Mouse (Mus musculus): Measurements from ENCODE around the gene Wdr4. TPM values are rescaled to one million over a fixed set of nuclear protein-coding genes. Genes with fewer than 3 reads are reported as not detected.

Wdr4 gene
- total RNA-seq (2023), result 10 to 100 TPM; 12.8 to 21.9 TPM

GRCm38 (mm10) chr17:31519946-31520838 is at the start of gene Wdr4, which contains the start of gene Ndufv3:
Gene Wdr4, minus strand, starts transcription at chr17:31519980.
Gene Ndufv3, plus strand, starts transcription at chr17:31520115.

GRCm38 (mm10) chr17:31564015-31564857 is 44.5 kb upstream of the Wdr4 start, which contains the start of gene Pknox1:
Gene Pknox1, plus strand, starts transcription at chr17:31564734.

Other genes with a start within 250 kb of the Wdr4 start
- under 1 TPM in 1 of 2 experiments, not detected in 1; 0.42 TPM for gene Rsph1, start 242.6 kb downstream of the Wdr4 start, total RNA-seq (2023)
- gene Slc37a1, start 233.2 kb downstream of the Wdr4 start, total RNA-seq (2023), result 10 to 100 TPM; 22.8 to 23.9 TPM
- not detected for gene Pde9a, start 133.8 kb downstream of the Wdr4 start, total RNA-seq (2023)
- 10 to 100 TPM; 74.3 to 85.4 TPM for gene Ndufv3, start 135 bp upstream of the Wdr4 start, total RNA-seq (2023)
- gene Pknox1, start 44.8 kb upstream of the Wdr4 start, total RNA-seq (2023), result 10 to 100 TPM; 28.5 to 33.7 TPM
- not detected for gene Cbs, start 117.3 kb upstream of the Wdr4 start, total RNA-seq (2023)
- 100 to 1,000 TPM; 198 to 215 TPM for gene U2af1, start 138.9 kb upstream of the Wdr4 start, total RNA-seq (2023)
- gene Cryaa, start 157.8 kb upstream of the Wdr4 start, total RNA-seq (2023), result not detected

Data from monocyte, adult 59 days (primary cell).